Mouse (Mus musculus) C2C12 (cell line): ENCODE measurements at regions not wholly inside any gene's neighbourhood (a gene's known extent, or its start where the extent isn't known, plus 50 kb on each side); places are given as distances from the start of the nearest gene placed in this dataset.

Source experiments
- H3K27me3 ChIP-seq: one replicate; pipeline ENCODE4 v1.6.1; 2011; ENCODE audit not compliant: control insufficient read depth, insufficient read depth, insufficient read length
- H3K36me3 ChIP-seq: one replicate; pipeline ENCODE4 v1.6.1; 2011; ENCODE audit not compliant: control insufficient read depth, insufficient read depth
- H3K4me3 ChIP-seq: one replicate; pipeline ENCODE4 v1.5.1; 2011; ENCODE audit warnings: mild to moderate bottlenecking, control low read depth; ENCODE audit not compliant: poor library complexity, insufficient read depth, severe bottlenecking
- H3K79me2 ChIP-seq: one replicate; pipeline ENCODE4 v1.6.1; 2011; ENCODE audit not compliant: control insufficient read depth, insufficient read depth
- H3K79me3 ChIP-seq: one replicate; pipeline ENCODE4 v1.6.1; 2011; ENCODE audit warnings: low read depth, control low read depth
- H3ac ChIP-seq: one replicate; pipeline ENCODE3; 2011; ENCODE audit warnings: low read depth; ENCODE audit not compliant: control insufficient read depth, insufficient read length
- CEBPB ChIP-seq: IDR thresholded peaks from one replicate; pipeline ENCODE4 v1.6.1; 2011; ENCODE audit warnings: low read depth, mild to moderate bottlenecking, control low read depth, moderate library complexity
- CTCF ChIP-seq: IDR thresholded peaks from one replicate; pipeline ENCODE4 v1.5.1; 2011; ENCODE audit not compliant: control insufficient read depth, insufficient read depth, insufficient read length
- FOSL1 ChIP-seq: IDR thresholded peaks from one replicate; pipeline ENCODE4 v1.8.0; 2011; ENCODE audit warnings: mild to moderate bottlenecking, low read length; ENCODE audit not compliant: poor library complexity, insufficient read depth, severe bottlenecking
- MAX ChIP-seq: IDR thresholded peaks from one replicate; pipeline ENCODE4 v1.6.1; 2011; ENCODE audit warnings: mild to moderate bottlenecking, control low read depth
- MYOD1 ChIP-seq: IDR thresholded peaks from one replicate; pipeline ENCODE4 v1.6.1; 2011; ENCODE audit warnings: low read depth; ENCODE audit not compliant: control insufficient read depth, insufficient read length
- MYOG ChIP-seq: IDR thresholded peaks from one replicate; pipeline ENCODE4 v1.6.1; 2011; ENCODE audit not compliant: control insufficient read depth, insufficient read length; ENCODE audit errors: extremely low read depth
- USF1 ChIP-seq: IDR thresholded peaks from one replicate; pipeline ENCODE4 v1.6.1; 2011; ENCODE audit warnings: low read depth, mild to moderate bottlenecking, control low read depth, moderate library complexity

- no peaks in the 10 kb centered on the region for H3K79me2 ChIP-seq
- no peak overlapping the region for H3K4me3 ChIP-seq
- H3K79me3 ChIP-seq = no peaks in the 10 kb centered on the region
- no peak overlapping the region for H3ac ChIP-seq
- no peaks in the 10 kb centered on the region for H3K27me3 ChIP-seq
- H3K36me3 ChIP-seq = no peaks in the 10 kb centered on the region
- TF ChIP-seq MYOG (no peak), MYOD1 (no peak)
These were observed 168.4 kb downstream of the Ndfip2 start for GRCm38 (mm10) chr14:105426597-105427334.

GRCm38 (mm10) chr14:105417967-105418366 is 159.6 kb downstream of the Ndfip2 start:
- Histone ChIP-seq H3K4me3 (no peak overlapping the region), H3K27me3 (no peaks in the 10 kb centered on the region), H3K79me2 (no peaks in the 10 kb centered on the region), H3ac (no peak overlapping the region), H3K36me3 (no peaks in the 10 kb centered on the region), H3K79me3 (no peaks in the 10 kb centered on the region)
- TF ChIP-seq MAX = no peak
- no peak for TF ChIP-seq CEBPB

GRCm38 (mm10) chr14:105417458-105417960 is 159.1 kb downstream of the Ndfip2 start:
- Histone ChIP-seq H3K79me3 (no peaks in the 10 kb centered on the region), H3K36me3 (no peaks in the 10 kb centered on the region), H3K27me3 (no peaks in the 10 kb centered on the region), H3K4me3 (no peak overlapping the region), H3ac (no peak overlapping the region), H3K79me2 (no peaks in the 10 kb centered on the region)
- TF ChIP-seq USF1 (no peak), MAX (no peak), MYOG (no peak), MYOD1 (no peak), CTCF (no peak), CEBPB (no peak)

GRCm38 (mm10) chr14:105416964-105417363 is 158.6 kb downstream of the Ndfip2 start:
- H3K4me3 ChIP-seq = no peak overlapping the region

GRCm38 (mm10) chr14:105404662-105405061 is 146.3 kb downstream of the Ndfip2 start:
- TF ChIP-seq MYOG (no peak), MAX (no peak), CTCF (no peak), FOSL1 (no peak), MYOD1 (no peak), USF1 (no peak), CEBPB (no peak)
- no peaks in the 10 kb centered on the region for H3K36me3 ChIP-seq
- no peak overlapping the region for H3ac ChIP-seq
- H3K79me3 ChIP-seq = no peaks in the 10 kb centered on the region
- no peaks in the 10 kb centered on the region for H3K27me3 ChIP-seq
- H3K4me3 ChIP-seq = no peak overlapping the region
- no peaks in the 10 kb centered on the region for H3K79me2 ChIP-seq

More at GRCm38 (mm10) chr14:105416964-105417363, 158.6 kb downstream of the Ndfip2 start:
- no peaks in the 10 kb centered on the region for H3K79me2 ChIP-seq
- H3ac ChIP-seq = no peak overlapping the region
- no peak for TF ChIP-seq FOSL1
- no peak for TF ChIP-seq CEBPB
- no peak for TF ChIP-seq USF1
- TF ChIP-seq MYOG = no peak
- TF ChIP-seq MAX = no peak
- no peak for TF ChIP-seq MYOD1
- no peak for TF ChIP-seq CTCF
- no peaks in the 10 kb centered on the region for H3K27me3 ChIP-seq
- H3K79me3 ChIP-seq = no peaks in the 10 kb centered on the region
- no peaks in the 10 kb centered on the region for H3K36me3 ChIP-seq

- Histone ChIP-seq H3ac (no peak overlapping the region), H3K79me3 (no peaks in the 10 kb centered on the region), H3K27me3 (no peaks in the 10 kb centered on the region), H3K4me3 (no peak overlapping the region), H3K36me3 (no peaks in the 10 kb centered on the region), H3K79me2 (no peaks in the 10 kb centered on the region)
- TF ChIP-seq FOSL1 (no peak), MYOD1 (no peak), MAX (no peak), MYOG (no peak), CEBPB (no peak), USF1 (no peak), CTCF (no peak)
These were observed 145.9 kb downstream of the Ndfip2 start for GRCm38 (mm10) chr14:105404241-105404640.
